Mouse (Mus musculus) urinary bladder, postnatal 14 days (tissue): Measurements from ENCODE around the gene Mrps5.
"Not testable (repeated sequence)": the region's sequence is repeated elsewhere in the genome, so short reads cannot be mapped to it uniquely, and the experiment has no call there.

Experiments
- DNase-seq: peaks from one replicate; pipeline ENCODE4 v3.0.0; 2021; ENCODE audit warnings: low spot score

Mrps5 gene

GRCm38 (mm10) chr2:127586694-127587513 lies at the start of gene Mrps5, which contains the start of gene Zfp661:
Gene Mrps5 (plus strand): TSS chr2:127587222.
Gene Zfp661 (minus strand): TSS chr2:127587094.
- peak; percentile 87 for DNase-seq

DNA sequence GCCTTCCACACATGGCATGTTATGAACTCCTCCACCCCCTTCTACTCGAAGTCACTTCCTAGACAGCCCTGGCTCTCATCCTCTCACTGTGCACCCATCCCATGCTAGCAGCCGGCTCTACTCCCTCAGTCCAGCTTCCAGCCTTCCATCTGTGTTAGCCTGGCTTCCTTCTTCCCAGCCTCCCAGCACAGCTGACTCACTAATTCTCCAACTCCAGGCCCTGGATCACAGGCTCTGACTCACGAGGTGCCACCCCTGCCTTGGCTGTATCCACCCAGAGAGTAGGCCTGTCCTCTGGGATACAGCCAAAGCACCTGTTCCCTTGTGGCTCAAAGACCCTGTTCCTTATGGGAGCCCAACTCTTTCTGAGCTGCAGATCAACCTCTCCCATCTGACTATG lies 49.5 kb upstream of the Mrps5 start:
- DNase-seq: no peak

- DNase-seq: peak; percentile 53
Observed at GRCm38 (mm10) chr2:127539494-127539893, 47.5 kb upstream of the Mrps5 start.

DNA sequence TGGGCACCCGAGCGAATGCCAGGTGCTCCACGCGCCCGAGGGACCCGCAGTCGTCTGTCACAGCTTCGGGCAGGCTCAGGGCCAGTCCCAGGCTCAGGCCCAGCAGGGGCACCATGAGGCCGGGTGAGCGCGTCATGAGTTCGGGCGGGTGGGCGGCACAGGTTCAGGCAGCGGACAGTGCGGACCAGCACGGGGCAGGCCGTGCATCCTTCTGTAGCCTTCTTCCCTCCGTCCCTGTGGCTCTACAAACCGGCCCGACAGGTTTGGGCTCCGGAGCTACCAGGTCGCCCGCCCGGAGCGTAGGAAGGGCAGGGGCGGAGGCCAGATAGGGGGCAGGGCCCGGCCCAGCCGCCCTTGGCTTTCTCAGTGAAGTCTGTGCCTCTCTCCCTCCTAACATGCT lies 45.8 kb upstream of the Mrps5 start, which contains the start of gene Prom2:
Prom2 (minus strand) TSS at position 283 of the 400 bp plus-strand sequence.
- DNase-seq: peak; percentile 86

DNA sequence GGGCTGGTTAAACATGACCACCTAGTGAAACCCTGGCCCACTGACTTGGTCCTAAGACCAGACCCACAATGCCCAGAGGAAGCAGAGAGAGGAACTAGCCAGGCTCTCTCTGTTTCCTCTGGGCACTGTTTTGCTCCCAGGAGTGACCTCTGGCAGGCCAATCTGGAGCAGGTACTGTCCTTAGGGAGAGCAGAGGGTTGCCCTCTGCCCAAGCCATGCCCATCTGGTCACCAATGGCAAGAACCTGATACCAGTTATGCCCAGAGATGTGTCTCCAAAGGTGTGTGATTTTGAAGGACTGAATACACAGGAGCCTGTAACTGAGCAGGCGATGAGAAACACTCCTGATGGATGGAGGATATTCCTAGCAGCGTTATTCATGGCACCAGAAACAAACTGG lies 45.3 kb upstream of the Mrps5 start:
- no peak for DNase-seq

- no peak for DNase-seq
Observed at GRCm38 (mm10) chr2:127548342-127549074, 38.5 kb upstream of the Mrps5 start.

GRCm38 (mm10) chr2:127549711-127550110 lies 37.3 kb upstream of the Mrps5 start:
- no peak for DNase-seq

- no peak for DNase-seq
Observed at GRCm38 (mm10) chr2:127550446-127550845, 36.6 kb upstream of the Mrps5 start.

DNA sequence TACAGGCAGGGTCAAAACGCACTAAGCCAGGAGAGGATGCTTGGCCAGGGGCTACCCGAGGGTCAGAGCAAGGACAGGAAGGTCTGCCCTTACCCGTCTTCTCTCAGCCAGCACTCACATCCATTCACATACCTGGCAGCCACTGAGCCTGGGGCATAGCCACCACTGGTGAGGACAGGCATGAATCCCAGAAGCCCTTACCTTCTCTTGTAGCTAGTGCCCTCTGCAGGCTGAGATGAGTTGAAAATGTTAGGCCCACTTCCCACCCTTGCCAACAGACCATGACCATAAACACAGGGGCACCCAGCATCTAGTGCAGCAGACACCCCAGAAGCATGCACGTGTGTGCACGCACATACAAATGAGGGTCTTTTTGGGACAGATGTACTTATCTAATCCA lies 35.9 kb upstream of the Mrps5 start:
- DNase-seq: peak; percentile 36

DNA sequence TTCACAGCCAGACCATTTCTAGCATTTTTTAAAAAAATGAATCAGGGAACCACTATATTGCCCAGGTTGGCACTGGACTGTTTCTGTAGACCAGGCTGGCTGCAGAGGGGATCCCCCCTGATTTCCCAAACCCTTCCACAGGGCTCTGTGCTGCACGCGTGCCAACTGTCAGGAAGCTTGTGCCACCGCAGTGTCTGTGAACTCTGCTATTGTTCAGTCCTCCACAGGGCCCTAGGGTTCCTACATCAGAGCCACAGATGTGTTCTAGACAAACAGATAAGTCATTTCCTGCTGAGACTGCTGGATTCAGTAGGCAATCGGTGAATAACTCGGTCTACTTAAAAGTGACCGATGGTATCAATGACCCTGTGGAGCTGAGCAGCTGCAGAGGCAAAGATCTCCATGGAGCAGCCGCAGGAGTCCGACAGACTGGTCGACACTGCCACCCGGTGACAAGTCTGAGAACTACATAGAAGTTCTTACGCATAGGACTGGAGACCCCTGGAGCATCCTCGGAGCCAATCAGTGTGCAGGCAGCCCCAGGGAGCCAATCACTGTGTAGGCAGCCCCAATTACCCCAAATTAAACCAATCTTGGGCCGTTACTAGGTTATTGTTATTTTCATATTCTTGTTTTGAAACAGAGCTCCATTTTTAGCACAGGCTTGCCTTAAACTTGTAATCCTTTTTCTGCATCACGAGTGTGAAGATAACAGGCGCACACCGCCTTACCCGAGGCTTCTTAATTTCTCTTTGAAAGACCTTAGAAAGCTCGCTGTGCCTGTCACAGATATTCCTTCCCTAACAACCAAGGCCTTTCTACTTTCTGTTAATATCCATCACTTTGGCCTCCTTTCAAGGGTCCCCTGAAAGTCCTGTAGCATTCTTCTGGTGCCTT lies 27.7 kb upstream of the Mrps5 start:
- peak; percentile 83 for DNase-seq

- no peak for DNase-seq
Observed at GRCm38 (mm10) chr2:127573322-127573721, 13.7 kb upstream of the Mrps5 start.

DNA sequence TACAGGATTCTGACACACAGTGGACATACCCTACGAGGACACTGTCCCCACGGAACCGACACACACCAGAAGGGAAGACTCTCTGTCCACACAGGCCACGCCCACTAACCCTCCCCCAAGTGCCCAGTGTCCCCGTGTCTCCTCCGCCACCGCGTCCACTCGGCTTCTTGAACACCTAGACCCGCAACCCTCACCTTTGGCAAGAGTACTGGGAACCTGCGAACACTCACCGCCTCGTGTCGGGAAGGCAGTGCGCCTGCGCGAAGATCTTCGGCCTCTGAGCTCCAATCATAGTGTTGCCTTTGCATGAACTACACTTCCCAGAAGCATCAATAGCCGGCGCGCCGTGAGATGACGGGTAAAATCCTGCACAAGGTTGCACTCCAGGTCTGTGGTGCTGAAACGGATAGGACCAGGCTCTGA lies 2.6 kb upstream of the Mrps5 start:
- DNase-seq: peak; percentile 94

- no peak for DNase-seq
Observed at GRCm38 (mm10) chr2:127587514-127587844, 457 bp downstream of the Mrps5 start.

DNA sequence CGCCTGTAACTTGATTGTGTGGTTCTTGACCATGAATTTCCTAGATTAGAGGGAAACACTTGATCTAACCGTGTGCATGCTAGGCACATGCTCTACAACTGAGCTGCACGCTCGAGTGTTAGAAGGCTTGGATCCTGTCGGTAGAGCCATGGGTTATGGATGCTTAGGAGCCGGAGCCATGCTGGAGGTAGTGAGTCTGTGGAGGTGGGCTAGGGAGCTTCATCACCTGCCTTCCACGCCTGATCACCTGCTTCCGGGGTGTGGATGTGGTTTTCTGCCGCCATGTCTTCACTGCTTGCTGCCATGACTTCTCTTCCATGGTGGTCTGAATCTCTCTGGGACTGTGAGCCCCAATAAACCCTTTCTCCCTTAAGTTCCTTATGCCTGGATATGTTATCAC lies 1.9 kb downstream of the Mrps5 start:
- DNase-seq: no peak

GRCm38 (mm10) chr2:127590204-127590603 lies 3.2 kb downstream of the Mrps5 start:
- no peak for DNase-seq

- peak; percentile 34 for DNase-seq
Observed at GRCm38 (mm10) chr2:127590840-127591239, 3.8 kb downstream of the Mrps5 start.

- DNase-seq: not testable (repeated sequence)
Observed at GRCm38 (mm10) chr2:127603383-127603782, 16.4 kb downstream of the Mrps5 start.

GRCm38 (mm10) chr2:127605203-127605602 lies 18.2 kb downstream of the Mrps5 start:
- DNase-seq: no peak

DNA sequence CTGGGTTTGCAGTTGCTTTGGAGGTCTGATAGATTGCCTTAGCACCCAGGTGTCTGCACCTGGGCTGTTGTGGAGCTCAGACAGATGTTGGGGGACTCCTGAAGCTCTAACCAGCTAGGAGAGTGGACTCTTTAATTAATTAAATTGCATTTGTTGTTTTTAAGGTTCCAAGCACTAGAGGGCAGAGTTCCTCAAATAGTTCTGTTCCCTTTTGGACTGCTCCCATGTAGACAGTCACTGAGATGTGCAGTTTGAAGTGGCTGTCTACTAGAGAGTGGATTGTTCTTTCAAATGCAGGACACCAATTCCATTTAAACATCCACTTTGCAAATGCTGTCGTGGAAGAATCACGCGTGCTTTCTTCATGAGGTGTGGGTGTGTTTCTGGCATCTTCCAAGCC lies 21.2 kb downstream of the Mrps5 start:
- DNase-seq: no peak

DNA sequence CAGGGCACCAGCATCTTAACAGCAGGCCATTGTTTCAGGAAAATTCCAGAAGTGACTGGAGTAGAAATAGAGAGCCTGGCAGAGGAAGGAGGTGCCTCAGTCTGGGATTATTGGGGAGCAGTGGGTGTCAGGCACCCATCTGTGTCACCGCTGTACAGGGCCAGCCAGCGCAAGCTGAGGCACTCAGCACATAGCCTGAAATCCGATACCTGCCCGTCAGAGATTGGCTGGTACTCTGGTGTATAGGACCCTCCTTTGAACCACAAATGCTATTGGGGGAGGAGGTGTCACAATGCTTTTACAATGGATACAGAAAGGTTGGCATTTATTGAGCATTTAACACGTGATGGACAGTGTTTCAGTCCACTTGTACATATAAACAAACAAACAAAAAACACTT lies 22.0 kb downstream of the Mrps5 start:
- no peak for DNase-seq

DNA sequence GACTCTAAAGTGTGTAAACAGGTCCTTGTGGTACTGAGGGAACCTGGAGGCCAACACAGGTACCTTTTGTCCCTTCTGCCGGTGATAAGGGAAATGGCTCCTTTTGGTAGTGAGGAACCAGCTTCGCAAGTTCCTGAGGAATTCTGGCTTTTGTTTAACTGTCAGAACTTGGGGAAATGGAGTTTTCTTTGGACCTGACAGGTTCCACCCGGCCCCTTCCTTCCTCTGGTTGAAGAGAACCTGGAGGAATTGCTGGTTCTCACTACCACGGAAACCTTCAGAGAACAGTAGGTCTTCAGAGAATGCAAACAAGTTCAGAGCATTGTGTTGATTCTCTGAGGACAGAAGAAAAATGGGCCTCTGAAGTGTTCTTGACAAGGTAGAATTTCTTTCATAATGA lies 24.4 kb downstream of the Mrps5 start:
- DNase-seq: peak; percentile 3

GRCm38 (mm10) chr2:127612288-127612687 lies 25.3 kb downstream of the Mrps5 start:
- DNase-seq: no peak
